Mouse (Mus musculus) retina, adult 2 months (tissue): ENCODE data around the gene E2f6.

Experiments
- DNase-seq: peaks from one replicate; pipeline ENCODE4 v3.0.0-alpha.2; 2012; ENCODE audit warnings: low read depth, low spot score

E2f6 gene

DNA sequence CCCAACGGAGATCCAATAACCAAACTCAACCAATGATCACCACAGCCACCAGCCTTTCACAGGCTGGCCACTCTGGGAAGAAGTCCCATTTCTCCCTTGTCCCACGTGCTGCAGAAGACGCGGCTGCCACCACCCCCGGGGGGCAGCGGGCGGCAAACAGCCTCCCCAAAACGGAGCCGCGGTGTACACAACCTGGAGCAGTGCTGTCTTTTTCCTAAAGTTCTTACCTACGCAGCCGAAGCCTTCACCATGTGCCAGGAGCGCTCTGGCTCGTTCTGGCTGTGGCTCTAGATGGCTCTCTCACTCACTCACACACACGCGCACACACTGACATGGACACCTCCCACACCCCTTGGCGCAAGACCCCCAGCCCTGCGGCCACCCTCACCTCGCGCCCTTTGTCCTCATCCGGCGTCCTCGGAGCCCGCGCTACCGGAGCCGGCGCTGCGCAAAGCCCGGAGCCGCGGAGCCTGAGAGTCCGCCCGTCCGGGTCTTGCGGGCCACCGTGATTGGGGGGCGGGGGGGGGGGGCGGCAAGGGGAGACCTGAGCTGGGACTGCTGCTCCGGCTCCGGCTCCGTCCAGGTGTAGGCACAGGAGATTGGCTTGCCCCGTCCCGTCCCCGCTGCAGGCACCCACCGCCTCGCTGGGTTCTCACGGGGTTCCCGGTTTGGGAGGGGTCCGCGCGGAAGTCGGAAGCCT is 10.4 kb upstream of the E2f6 start, which contains the start of gene Greb1:
Gene Greb1, minus strand, starts transcription at position 628 of the 700 bp plus-strand sequence.
- DNase-seq, result no peak

DNA sequence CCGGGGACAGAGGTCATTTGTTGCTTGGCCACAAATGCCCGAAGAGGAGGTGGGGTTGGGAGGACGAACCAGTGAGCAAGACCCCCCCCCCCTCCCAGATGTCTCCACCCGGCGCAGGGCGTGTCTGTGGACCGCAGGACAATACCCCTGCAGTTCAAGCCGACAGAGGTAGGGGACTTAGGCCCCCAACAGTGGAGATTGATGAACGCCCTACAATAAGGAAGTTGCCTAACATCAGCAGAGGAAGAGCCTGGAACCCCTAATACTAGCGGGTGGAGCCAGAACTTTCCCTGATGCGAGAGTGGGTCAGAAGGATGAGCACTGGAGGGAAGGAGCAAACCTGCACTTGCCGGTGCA is 9.8 kb upstream of the E2f6 start:
- DNase-seq, result no peak

DNA sequence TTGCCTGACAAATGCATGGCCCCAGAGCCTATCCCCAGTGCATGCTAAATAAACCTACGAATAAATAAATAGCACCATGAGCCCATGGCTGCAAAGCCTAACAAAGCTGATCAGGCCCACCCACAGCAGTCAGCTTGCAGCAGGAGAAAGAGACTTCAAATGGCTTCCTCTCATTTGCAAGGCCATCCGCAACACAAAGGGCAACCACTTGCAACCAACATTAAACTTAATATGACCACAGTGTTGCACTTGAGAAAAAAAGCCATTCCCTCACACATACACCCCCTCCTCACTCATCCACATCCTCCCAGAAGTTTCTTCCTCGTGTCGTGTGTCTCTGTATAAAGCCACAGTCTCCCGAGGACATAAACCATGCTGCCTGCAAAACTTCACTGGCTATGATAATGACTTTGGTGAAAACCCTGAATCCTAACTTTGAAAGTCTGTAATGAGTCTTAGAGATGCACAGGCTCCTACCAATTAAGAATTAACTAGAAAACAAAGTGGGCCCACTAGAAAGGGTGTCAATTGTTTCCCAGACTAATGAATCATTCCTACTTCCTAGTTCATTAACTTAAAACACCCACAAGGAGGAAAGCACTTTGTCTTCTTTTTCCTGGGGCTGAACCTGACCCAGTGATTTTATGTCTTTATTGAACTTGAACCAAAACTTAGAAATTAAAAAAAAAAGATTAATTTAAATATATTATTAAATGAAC is 7.4 kb upstream of the E2f6 start:
- no peak for DNase-seq

DNA sequence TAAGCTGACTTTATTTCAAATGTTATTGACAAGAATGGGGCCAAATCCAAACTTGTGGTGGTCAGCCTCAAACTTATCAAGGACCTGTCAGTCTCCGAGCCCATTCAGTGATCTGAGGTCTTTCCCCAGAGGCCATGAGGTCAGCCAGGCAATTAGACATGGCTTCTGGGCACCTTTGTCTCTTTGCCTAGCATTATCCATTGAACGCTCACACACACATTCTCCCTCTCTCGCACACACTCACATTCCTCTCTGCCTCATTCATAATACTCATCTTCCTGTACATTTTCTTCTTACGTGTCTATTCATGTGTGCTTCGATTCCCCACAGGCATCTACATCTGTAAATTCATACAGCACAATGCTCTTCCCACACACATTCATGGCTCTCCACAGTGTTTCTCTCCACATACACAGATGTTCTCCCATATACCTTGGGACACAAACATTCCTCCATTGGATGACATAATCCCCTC is 6.8 kb upstream of the E2f6 start:
- DNase-seq, result no peak

DNA sequence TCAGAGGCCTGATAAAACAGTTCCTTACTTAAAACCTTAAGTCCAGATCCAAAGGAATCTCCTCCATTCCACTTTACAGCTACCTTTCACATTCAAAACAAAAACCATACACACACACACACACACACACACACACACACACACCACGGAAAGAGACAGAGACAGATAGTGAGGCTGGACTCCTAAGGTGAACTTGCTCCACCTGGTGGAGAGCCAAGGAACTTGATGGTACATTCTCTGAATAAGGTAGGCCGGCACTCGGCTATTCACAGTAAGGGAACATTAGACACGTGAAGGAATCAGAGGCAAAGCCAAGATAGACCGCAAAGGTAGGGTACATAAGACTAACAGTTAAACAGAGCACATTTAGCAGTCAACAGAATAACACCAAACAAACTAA is 5.3 kb upstream of the E2f6 start:
- no peak for DNase-seq

DNA sequence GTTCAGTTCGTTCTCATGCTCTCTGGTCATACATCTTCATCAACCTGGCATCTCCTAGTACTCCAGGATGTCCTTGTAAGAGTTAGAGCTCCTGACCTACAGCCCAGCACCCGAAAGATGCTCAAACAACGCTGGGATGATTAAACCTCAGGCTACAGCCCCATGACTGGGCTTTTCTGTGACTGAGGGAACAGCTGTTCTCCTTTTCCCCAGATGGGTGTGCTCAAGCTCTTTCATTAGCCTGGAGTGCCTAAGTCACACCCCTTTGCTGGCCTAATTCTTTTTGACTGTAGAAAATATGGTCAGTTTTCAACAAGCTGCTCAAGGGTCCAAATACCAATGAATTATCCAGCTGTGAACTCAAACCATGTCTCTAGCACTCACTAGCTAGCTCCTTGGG is 2.7 kb upstream of the E2f6 start:
- no peak for DNase-seq

DNA sequence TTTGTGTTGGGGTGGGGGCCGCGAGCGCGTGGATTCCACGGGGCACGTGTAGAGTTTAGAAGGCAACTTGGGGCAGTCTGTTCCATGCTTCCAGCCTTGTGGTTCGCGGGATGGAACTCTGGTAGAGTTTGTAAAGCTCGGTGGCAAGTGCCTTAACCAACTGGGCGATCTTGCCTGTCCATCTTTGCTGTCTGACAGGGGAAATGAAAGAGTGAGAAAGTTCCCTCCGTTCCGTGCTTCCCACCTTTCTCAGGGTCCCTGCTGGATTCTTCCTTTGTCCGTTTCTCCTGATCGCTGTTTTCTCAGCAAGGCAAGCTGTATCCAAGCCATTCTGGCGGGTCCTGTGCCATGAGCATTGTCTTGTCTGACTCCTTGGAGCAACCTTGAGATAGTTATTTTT is 714 bp downstream of the E2f6 start:
- DNase-seq, result no peak

DNA sequence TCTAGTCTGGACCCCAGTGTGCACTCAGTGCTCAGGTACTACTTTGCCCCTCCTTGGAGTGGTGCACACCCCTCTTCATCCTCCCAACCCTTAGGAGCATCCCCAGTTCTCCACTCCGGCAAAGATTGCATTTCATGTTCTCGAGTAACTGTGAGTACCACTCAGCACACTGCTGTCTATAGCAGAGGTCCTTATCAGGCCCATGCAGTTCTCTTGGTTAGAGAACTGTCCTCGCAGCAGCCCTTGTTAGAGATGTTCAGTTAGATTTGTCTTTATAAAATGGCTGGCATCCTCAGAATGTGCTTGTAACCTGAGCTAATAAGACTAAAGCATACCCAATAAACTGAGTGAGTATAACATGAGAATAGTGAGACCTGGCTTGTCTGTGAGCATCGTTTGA is 6.4 kb downstream of the E2f6 start:
- DNase-seq, result no peak

DNA sequence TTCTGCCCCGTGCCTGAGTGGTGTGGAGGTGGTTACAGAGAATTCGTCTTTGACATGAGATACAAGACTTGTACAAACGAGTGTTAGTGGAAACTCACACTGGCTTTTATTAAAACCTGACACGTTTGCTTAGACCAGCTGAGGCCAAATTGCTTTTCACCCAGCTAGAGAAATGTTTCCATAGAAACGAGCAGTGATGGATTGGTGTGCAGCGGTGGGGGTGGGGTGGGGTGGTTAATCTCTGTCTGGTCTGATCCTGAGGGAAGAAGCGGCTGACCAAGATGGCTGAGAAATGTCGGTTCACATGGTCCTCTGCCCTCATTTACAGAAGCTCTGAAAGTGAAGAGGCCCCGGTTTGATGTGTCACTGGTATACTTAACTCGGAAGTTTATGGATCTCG is 7.8 kb downstream of the E2f6 start:
- no peak for DNase-seq

DNA sequence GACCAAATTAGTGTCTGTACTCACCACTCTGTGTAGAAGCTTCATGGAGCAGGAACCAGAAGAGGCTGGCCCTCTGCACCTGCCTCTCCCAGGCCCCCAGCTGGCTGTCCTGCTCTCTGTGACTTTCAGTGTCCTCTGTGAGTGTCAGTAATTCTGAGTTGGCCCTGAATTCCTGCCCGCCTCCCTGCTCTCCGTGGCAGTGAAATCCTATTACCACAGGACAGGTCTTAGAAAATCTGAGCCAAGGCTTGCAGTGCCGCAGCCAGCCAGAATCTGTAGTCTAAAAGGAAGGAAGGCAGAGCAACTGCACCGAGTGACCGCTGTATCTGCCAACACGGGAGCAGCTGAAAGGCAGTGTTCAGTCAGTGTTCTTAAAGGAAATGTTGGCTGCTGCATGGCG is 10.0 kb downstream of the E2f6 start:
- DNase-seq, result no peak

DNA sequence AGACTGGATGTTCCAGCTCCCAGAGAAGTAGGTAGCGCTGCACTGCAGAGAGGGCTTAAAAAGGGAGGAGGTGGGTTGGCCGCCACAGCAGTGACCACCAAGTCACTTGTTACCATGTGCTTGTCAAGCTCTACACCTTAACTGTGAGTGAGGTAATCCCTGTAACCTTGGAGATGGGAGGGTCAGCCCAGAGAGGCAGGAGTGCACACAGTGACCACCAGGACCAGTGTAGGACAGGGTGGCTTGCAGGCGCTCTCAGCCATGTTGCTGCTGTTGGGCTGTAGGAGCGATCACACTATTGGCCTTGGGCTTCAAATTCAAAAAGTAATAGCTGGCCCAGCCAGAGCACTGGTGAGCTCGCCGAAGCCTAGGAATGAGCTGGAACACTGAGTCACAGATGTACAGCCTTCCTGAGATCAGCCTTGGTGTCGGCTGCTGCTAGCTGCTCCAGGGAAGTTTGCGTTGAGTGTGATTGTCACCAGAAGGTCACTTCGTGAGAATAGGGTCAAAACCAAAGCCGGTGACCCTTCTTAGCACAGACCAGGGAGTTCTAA is 11.5 kb downstream of the E2f6 start:
- no peak for DNase-seq

DNA sequence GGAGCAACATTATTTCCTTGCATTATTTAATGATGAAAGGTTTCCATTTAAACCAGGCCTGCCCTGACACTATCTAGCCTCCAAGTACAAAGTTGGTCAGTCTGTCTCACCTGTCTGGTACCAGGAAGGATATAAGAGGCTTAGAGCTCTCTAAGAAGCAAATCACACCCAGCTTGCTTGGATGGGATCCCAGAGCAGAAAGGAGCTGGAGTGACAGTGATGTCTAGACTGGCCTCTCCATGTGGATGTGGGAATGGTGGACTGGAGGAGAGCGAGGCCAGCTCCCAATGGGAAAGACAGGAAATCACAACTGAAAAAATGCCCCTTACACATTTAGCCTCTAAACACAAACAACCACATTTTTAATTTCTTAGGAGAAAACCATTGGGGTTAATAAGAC is 12.9 kb downstream of the E2f6 start:
- no peak for DNase-seq

DNA sequence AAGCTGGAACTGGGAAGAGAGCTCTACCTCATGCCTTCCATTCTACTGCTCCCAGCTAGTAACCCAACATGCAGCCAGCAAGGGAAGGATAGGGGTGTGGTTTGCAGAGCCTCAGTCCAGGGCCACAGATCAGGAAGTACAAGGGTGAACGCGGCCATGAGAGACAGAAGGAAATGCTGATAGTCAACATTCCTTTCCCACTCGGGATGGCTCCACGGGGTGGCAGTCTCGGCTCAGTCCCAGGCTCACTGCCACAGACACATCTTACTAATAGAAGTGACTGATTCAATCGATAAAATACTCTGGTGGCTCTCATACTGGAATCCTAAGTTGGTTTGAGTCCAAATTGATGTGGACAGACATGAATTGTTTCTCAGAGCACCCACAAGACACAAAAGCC is 17.7 kb downstream of the E2f6 start:
- DNase-seq, result no peak

DNA sequence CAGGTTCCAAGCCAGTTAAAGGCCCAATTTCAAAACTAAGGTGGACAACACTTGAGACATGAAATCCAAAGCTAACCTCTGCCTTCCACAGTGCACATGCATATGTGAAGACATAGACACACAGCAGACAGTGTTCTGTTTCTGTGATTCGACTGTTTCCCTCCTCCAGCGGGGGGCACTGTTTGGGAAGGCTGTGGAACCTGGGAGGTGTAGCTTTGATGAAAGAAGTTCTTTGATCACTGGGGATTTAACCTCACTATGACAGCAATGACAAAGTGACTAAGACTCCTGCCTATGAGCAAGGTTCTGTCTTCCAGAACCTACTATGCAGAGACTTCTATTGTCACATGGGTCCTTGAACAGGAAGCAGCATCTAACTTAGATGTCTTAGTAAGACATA is 19.0 kb downstream of the E2f6 start:
- DNase-seq, result no peak

DNA sequence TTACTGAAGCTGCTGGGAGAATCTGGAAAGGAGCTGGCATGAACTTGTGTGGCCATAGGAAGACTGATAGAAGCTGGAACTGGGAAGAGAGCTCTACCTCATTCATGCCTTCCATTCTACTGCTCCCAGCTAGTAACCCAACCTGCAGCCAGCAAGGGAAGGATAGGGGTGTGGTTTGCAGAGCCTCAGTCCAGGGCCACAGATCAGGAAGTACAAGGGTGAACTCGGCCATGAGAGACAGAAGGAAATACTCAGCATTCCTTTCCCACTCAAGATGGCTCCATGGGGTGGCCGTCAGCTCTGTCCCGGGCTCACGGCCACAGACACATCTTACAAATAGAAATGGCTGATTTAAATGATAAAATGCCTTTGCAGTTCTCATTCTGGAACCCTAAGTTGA is 20.3 kb downstream of the E2f6 start:
- no peak for DNase-seq

DNA sequence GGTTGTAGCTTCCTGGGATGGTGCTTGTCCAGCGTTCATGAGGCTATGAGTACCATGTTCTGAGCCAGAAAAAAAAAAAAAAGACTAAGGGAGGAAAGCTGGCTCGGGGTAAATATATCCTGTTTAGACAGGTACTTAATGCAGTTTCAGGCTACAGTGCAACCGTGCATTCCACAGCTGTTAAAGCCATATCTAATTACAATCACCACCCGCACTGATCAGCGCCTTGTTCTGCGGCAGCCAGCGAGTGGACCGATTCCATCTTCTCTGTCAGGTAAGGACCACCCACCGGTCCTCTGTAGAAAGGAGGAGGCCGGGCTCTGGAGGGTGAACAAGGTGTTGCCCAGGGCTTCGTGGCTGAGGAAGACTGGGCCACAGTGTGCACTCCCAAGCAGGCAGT is 23.9 kb downstream of the E2f6 start:
- DNase-seq, result no peak

DNA sequence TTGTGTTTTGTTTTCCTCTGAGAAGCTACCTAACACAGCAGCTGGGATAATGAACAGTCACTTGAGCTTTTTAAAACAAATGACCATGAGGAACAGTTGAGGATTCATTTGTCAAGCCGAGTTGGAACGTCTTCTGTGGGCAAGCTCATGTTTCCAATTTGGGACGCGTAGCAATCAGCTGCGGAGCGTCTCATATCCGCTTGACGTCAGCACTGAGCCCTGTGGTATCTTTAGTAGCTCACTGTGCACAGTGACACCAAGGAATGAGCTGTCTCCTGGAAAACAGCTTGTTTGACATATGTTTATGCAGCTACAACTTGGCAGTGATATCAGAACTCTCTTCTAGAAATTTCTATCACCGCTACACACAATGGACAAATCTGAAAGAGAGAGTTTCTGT is 25.4 kb downstream of the E2f6 start:
- DNase-seq, result no peak

DNA sequence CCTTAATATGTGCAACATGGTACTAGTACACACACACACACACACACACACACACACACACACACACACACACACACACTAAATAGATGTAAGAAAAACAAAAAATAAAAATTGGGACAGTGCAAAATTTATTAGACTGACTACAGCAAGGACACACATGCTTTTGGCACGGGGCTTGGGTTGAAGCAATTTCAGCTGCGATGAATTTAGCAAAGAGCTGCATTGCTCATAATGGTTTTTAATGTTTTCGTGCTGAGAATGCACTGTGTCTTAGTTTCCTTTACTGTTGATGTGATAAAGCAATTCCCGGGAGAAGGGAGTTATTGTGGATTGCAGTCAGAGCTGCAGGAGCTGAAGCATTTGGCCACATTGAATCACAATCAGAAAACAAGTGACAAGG is 27.0 kb downstream of the E2f6 start:
- DNase-seq, result no peak

DNA sequence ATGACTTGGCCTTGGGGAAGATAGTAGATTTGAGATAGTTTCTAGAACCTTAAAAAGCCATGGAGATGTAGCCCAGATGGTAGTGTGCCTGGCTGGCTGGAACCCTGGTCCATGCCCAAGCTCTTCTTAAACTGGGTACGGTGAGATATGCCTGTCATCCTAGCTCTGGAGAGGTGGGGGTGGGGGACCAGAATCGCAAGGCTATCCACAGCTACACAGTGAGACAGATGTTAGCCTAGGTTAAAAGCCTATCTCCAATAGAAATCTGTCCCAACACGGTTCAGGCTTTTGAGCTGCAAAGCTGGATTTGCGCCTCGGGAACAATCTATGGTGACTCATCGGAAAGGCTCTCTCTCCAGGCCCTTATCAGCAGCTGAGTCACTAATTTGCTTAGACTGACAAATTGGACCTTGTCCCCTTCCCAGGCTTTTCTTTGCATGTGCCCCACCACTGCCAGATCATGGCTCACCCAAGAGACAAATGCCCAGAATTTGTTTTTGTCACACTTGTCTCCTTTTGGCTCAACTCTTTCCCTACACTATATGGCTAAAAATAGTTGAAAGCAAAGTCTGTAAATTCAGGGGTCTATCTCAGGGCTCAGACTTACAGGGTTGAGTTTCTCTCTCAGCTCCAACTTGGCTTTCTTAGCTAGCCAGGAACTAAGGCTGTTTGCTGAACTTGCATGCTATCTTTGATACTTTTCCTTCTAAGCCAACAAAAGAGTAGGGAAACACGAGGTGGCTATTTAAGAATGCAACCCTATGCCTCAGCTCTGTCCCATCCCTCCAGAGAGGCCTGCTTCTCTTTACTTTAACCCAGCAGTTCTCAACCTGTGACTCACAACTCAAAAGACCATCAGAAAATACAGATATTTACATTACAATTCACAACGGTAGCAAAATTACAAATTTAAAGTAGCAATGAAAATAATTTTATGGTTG is 30.3 kb downstream of the E2f6 start:
- DNase-seq, result no peak

DNA sequence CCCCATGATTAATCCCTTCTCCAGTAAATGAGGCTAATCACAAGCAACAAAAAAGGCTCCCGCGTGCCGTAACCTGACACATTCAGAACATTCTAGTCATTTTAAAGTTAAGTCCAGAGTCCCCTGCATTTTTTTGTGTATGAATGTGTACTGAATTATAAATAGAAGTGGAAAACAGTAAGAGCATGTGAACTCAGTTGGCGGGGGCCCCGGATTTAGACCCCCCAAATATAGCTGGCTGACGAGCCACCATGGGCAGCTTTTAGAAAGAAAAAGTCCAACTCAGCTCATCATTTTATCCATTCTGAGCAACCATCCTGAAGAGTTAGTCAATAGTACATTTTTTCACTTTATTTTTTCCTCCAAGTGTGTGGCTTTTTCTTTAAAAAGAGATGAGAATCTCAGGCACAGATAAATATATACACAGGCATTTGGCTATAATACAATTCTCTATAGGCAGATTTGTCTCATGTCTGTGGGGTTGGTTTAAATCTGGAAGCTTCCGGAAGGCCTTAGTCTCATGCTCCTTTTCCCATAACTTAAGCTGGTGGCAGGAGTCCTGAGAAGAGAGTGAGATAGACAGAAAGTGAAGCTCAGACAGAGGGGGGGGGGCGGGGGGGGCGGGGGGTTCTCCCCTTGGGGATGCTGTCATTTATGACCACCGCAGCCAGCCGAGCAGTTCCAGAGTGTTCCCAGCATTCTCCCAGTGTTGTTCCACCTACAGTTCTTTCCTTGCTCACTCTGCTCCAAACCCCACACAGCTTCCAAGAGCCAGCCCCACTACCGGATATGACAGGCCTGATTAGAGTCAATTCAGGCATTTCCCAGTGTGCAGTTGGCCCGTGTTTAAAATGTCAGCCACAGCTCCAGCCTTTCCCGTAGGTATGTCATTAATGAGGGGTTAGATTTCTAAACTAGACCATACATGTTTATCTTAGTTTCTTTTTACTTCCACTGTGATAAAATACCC is 34.1 kb downstream of the E2f6 start:
- DNase-seq, result no peak
